ENCODE assay signal across 8 mouse cellular contexts in genomic region chr5:21053571-21054307, GRCm38 (mm10). TPM values are rescaled to one million over a fixed set of nuclear protein-coding genes. Genes with fewer than 3 reads are reported as not detected.
DNase-seq lines count a peak whose midpoint lies in the region; ATAC-seq lines count a peak whose summit lies in the region.

No protein-coding gene starts in this region.

- peaks cover 17% of the 10 kb centered on the region for H3K4me1 ChIP-seq in lung, embryonic 16.5 days (replicated peaks; ENCODE audit: control insufficient read depth, insufficient read depth, low read length)
- peaks cover 24% of the 10 kb centered on the region for H3K4me1 ChIP-seq in forebrain, embryonic 10.5 days
- peaks cover 10% of the 10 kb centered on the region for H3K4me1 ChIP-seq in limb, embryonic 13.5 days
- peaks cover 4% of the 10 kb centered on the region; the same call in 1 of the 2 replicates for H3K4me1 ChIP-seq in stomach, embryonic 14.5 days (ENCODE audit: control insufficient read depth, insufficient read depth, low read length)

- H3K9me3 ChIP-seq in lung, embryonic 16.5 days (ENCODE audit: control insufficient read depth, low read length), result no peaks in the 10 kb centered on the region
- peaks cover 5% of the 10 kb centered on the region; the same call in 1 of the 2 replicates for H3K9me3 ChIP-seq in forebrain, embryonic 10.5 days
- H3K9me3 ChIP-seq in limb, embryonic 13.5 days, result no peaks in the 10 kb centered on the region
- H3K9me3 ChIP-seq in stomach, embryonic 14.5 days (ENCODE audit: control insufficient read depth, low read depth, low read length), result no peaks in the 10 kb centered on the region

- no peak for ATAC-seq in lung, embryonic 16.5 days (ENCODE audit: low read depth)
- ATAC-seq in limb, embryonic 13.5 days (ENCODE audit: low FRiP score, low read depth), result no peak
- ATAC-seq in stomach, embryonic 14.5 days (ENCODE audit: insufficient number of reproducible peaks, insufficient read depth, low FRiP score, low read depth), result no peak
- ATAC-seq in granulocyte monocyte progenitor cell, adult 5-6 weeks (replicated peaks; ENCODE audit: poor library complexity, severe bottlenecking), result no peak

- peak overlapping the region; percentile 94 for H3K4me3 ChIP-seq in lung, embryonic 16.5 days (ENCODE audit: low read length)
- H3K4me3 ChIP-seq in forebrain, embryonic 10.5 days, result peak overlapping the region; percentile 94
- H3K4me3 ChIP-seq in limb, embryonic 13.5 days, result peak overlapping the region; percentile 95
- H3K4me3 ChIP-seq in stomach, embryonic 14.5 days (ENCODE audit: low read depth, low read length), result peak overlapping the region; percentile 99

- DNase-seq in lung, postnatal 14 days, result no peak
- no peak for DNase-seq in forebrain, embryonic 10.5 days (ENCODE audit: extremely low spot score, low spot score)
- DNase-seq in kidney, postnatal 4 days, result no peak
- DNase-seq in cerebellum, postnatal 4 days (ENCODE audit: low spot score in 2 of 2), result no peak

- H3K36me3 ChIP-seq in lung, embryonic 16.5 days (ENCODE audit: control insufficient read depth, insufficient read depth, low read length), result no peaks in the 10 kb centered on the region
- peaks cover 2% of the 10 kb centered on the region; the same call in 1 of the 2 replicates for H3K36me3 ChIP-seq in forebrain, embryonic 10.5 days (replicated peaks)
- no peaks in the 10 kb centered on the region for H3K36me3 ChIP-seq in limb, embryonic 13.5 days
- H3K36me3 ChIP-seq in stomach, embryonic 14.5 days (ENCODE audit: control insufficient read depth, insufficient read depth, low read length), result no peaks in the 10 kb centered on the region

- 40% methylated on average over 3 of the region's 3 CpGs for WGBS in lung, embryonic 16.5 days
- 73% methylated on average over 3 of the region's 3 CpGs for WGBS in forebrain, embryonic 10.5 days
- 65% methylated on average over 3 of the region's 3 CpGs for WGBS in limb, embryonic 13.5 days
- WGBS in stomach, embryonic 14.5 days, result 55% methylated on average over 3 of the region's 3 CpGs

- peak overlapping the region; percentile 57 for H3K4me2 ChIP-seq in lung, embryonic 16.5 days (ENCODE audit: low read depth, low read length)
- peak overlapping the region; percentile 72 for H3K4me2 ChIP-seq in limb, embryonic 13.5 days (replicated peaks)
- peak overlapping the region; percentile 58 for H3K4me2 ChIP-seq in stomach, embryonic 14.5 days (replicated peaks; ENCODE audit: low read depth, low read length)

- H3K27ac ChIP-seq in lung, embryonic 16.5 days (ENCODE audit: low read length), result no peak overlapping the region
- H3K27ac ChIP-seq in forebrain, embryonic 10.5 days, result no peak overlapping the region
- H3K27ac ChIP-seq in limb, embryonic 13.5 days, result no peak overlapping the region
- no peak overlapping the region; the same call in 1 of the 2 replicates for H3K27ac ChIP-seq in stomach, embryonic 14.5 days (ENCODE audit: low read length)

- 0 out of 2 replicates have a peak overlapping the region, but pooled peaks have one; percentile 0 for H3K9ac ChIP-seq in lung, embryonic 16.5 days (ENCODE audit: low read length)
- H3K9ac ChIP-seq in limb, embryonic 13.5 days, result no peak overlapping the region
- H3K9ac ChIP-seq in stomach, embryonic 14.5 days (replicated peaks; ENCODE audit: low read depth, low read length), result no peak overlapping the region

- H3K27me3 ChIP-seq in lung, embryonic 16.5 days (ENCODE audit: control insufficient read depth, insufficient read depth, low read depth, low read length), result no peaks in the 10 kb centered on the region
- H3K27me3 ChIP-seq in forebrain, embryonic 10.5 days (ENCODE audit: poor library complexity, severe bottlenecking), result no peaks in the 10 kb centered on the region
- H3K27me3 ChIP-seq in limb, embryonic 13.5 days, result no peaks in the 10 kb centered on the region
- H3K27me3 ChIP-seq in stomach, embryonic 14.5 days (ENCODE audit: control insufficient read depth, insufficient read depth, low read length), result no peaks in the 10 kb centered on the region

RNA-seq across cellular contexts. Expression of gene Ptpn12, which starts 2.0 kb away (rescaled TPM):
- polyA plus RNA-seq in lung, embryonic 16.5 days (2015; fragmentation: Nextera tagmentation; extraction: Ambion mirVana), result 25.7 and 29.4 TPM in 2 replicates
- polyA plus RNA-seq in forebrain, embryonic 10.5 days (2016; fragmentation: Nextera tagmentation; extraction: Ambion mirVana), result 23.6 and 24.5 TPM in 2 replicates
- 23.6 and 25.6 TPM in 2 replicates for polyA plus RNA-seq in limb, embryonic 13.5 days (2015; fragmentation: Nextera tagmentation; extraction: Ambion mirVana)
- polyA plus RNA-seq in stomach, embryonic 14.5 days (2014; fragmentation: Nextera tagmentation; extraction: Ambion mirVana), result 24.8 and 27.8 TPM in 2 replicates
- total RNA-seq in granulocyte monocyte progenitor cell, adult 5-6 weeks (2014; fragmentation: Nextera tagmentation), result 34.1 and 54.1 TPM in 2 replicates
- 21.7 and 27.4 TPM in 2 replicates for total RNA-seq in granulocyte monocyte progenitor cell, adult 5-6 weeks (2017)
